Comparison of ENCODE assay signal across 24 mouse cellular contexts in the genomic region with DNA sequence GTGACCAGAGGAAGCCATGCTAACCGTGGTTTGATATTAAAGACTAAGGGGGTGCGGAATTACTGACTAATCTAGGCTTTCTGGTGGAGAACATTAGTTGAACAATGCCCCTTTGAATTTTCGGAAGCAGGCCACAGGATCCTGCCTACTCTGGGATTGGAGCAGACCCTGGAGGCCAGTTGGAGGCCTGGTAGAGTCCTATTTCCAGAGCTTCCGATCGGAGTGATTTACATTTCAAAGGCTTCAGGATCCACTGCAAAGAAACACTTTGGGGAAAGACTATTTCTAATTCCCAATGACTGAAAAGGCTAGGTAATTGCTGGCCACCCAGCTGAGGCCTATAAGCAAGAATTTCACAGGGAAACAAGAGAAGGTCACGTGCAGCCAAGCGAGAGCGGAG. TPM values are rescaled to one million over a fixed set of nuclear protein-coding genes. Genes with fewer than 3 reads are reported as not detected.
DNase-seq lines count a peak whose midpoint lies in the region; ATAC-seq and TF ChIP-seq lines count a peak whose summit lies in the region.
"Had no signal": no experiment of that assay in that cellular context is flagged by ENCODE, and none has a peak within 500 bp of the region (broad histone marks: within the 10 kb centered on the region; RNA-seq: fewer than 3 reads in every experiment).

No protein-coding gene starts in this region.

- in situ Hi-C loops in ES-E14 (cut with MboI; ENCODE audit: low sequenced_read_pairs in 2 of 2, unreplicated experiment in 2 of 2), result loop anchor here in 1 of 2 experiments (25.0 kb wide), 1 partner anchor 575 kb away; no protein-coding TSS in a partner anchor

- ATAC-seq in kidney, embryonic 15.5 days (replicated peaks; ENCODE audit: low FRiP score), result peak; percentile 66; the same call in 1 of the 2 replicates
- ATAC-seq in inflammation-experienced regulatory T-cells, adult 6 months, result no peak
- ATAC-seq: activated CD4-positive, CD25-positive, alpha-beta regulatory T cell, adult 4 months; forebrain, embryonic 14.5 days; intestine, embryonic 16.5 days; Patski had no signal

- no peaks in the 10 kb centered on the region for H3K27me3 ChIP-seq in heart, embryonic 10.5 days (ENCODE audit: insufficient read depth, poor library complexity, severe bottlenecking)
- no peaks in the 10 kb centered on the region for H3K27me3 ChIP-seq in kidney, embryonic 15.5 days
- no peaks in the 10 kb centered on the region for H3K27me3 ChIP-seq in kidney, adult 2 months (replicated peaks; ENCODE audit: control insufficient read depth, insufficient read depth, low read length)
- peaks cover 27% of the 10 kb centered on the region for H3K27me3 ChIP-seq in E14TG2a.4 (ENCODE audit: insufficient read depth, low read length)
- H3K27me3 ChIP-seq: embryonic facial prominence, embryonic 12.5 days; embryonic facial prominence, embryonic 15.5 days; hindbrain, embryonic 12.5 days; hindbrain, embryonic 15.5 days; Patski had no signal

- no peak overlapping the region for H3K4me2 ChIP-seq in kidney, embryonic 15.5 days
- H3K4me2 ChIP-seq: embryonic facial prominence, embryonic 12.5 days; embryonic facial prominence, embryonic 15.5 days; hindbrain, embryonic 12.5 days; hindbrain, embryonic 15.5 days had no signal

- DNase-seq in heart, embryonic 10.5 days (ENCODE audit: low spot score), result peak; percentile 41
- no peak for DNase-seq in heart, adult 8-10 months (ENCODE audit: low spot score)
- DNase-seq in kidney, adult 2 months, result no peak
- DNase-seq in ES-E14 (ENCODE audit: low read depth, low spot score), result peak; percentile 55
- no peak for DNase-seq in adrenal gland, adult (ENCODE audit: inconsistent age in 2 of 2, low spot score in 1 of 2)
- DNase-seq: adrenal gland, postnatal 14 days; cerebellum, adult 11 months; cerebellum, adult 2 months; cerebellum, adult 9-11 months; cerebellum, postnatal 25 days; gastrocnemius, postnatal 25 days; heart, adult 18-20 months had no signal

- H3K4me3 ChIP-seq in heart, embryonic 10.5 days, result no peak overlapping the region
- H3K4me3 ChIP-seq in kidney, embryonic 15.5 days (replicated peaks), result no peak overlapping the region
- no peak overlapping the region for H3K4me3 ChIP-seq in kidney, adult 2 months (ENCODE audit: insufficient read depth, low read depth, low read length)
- H3K4me3 ChIP-seq in E14TG2a.4 (replicated peaks; ENCODE audit: low read length) (peak overlapping the region; percentile 35), ES-E14 (ENCODE audit: insufficient read depth in 1 of 2, low read depth in 1 of 2, low read length in 2 of 2, poor library complexity in 1 of 2, severe bottlenecking in 1 of 2) (no peak overlapping the region)
- H3K4me3 ChIP-seq: embryonic facial prominence, embryonic 12.5 days; embryonic facial prominence, embryonic 15.5 days; hindbrain, embryonic 12.5 days; hindbrain, embryonic 15.5 days had no signal

- no peak overlapping the region for H3K9ac ChIP-seq in kidney, embryonic 15.5 days
- H3K9ac ChIP-seq in ES-E14 (ENCODE audit: insufficient read depth, low read depth, low read length, poor library complexity, severe bottlenecking), result no peak overlapping the region
- H3K9ac ChIP-seq: embryonic facial prominence, embryonic 12.5 days; embryonic facial prominence, embryonic 15.5 days; hindbrain, embryonic 12.5 days; hindbrain, embryonic 15.5 days had no signal

- no peak overlapping the region for H3K27ac ChIP-seq in heart, embryonic 10.5 days
- peak overlapping the region; percentile 69 for H3K27ac ChIP-seq in kidney, embryonic 15.5 days
- H3K27ac ChIP-seq in kidney, adult 2 months (ENCODE audit: insufficient read depth, low read depth, low read length), result no peak overlapping the region
- H3K27ac ChIP-seq in ES-E14 (ENCODE audit: insufficient read depth, low read depth, low read length, poor library complexity, severe bottlenecking), result no peak overlapping the region
- H3K27ac ChIP-seq: embryonic facial prominence, embryonic 12.5 days; embryonic facial prominence, embryonic 15.5 days; hindbrain, embryonic 12.5 days; hindbrain, embryonic 15.5 days had no signal

- no peaks in the 10 kb centered on the region for H3K9me3 ChIP-seq in heart, embryonic 10.5 days
- H3K9me3 ChIP-seq in kidney, embryonic 15.5 days (replicated peaks), result no peaks in the 10 kb centered on the region
- H3K9me3 ChIP-seq in E14TG2a.4 (ENCODE audit: low read length), result no peaks in the 10 kb centered on the region
- no peaks in the 10 kb centered on the region for H3K9me3 ChIP-seq in ES-E14 (ENCODE audit: control insufficient read depth, insufficient read depth, low read depth, low read length)
- H3K9me3 ChIP-seq: embryonic facial prominence, embryonic 12.5 days; embryonic facial prominence, embryonic 15.5 days; G1E; hindbrain, embryonic 12.5 days; hindbrain, embryonic 15.5 days had no signal

- 80% methylated on average over 8 of the region's 8 CpGs for WGBS in heart, embryonic 10.5 days
- 70% methylated on average over 8 of the region's 8 CpGs for WGBS in kidney, embryonic 15.5 days
- 72% methylated on average over 8 of the region's 8 CpGs for WGBS in kidney, adult 2 months

- H3K4me1 ChIP-seq in heart, embryonic 10.5 days, result peaks cover 10% of the 10 kb centered on the region
- H3K4me1 ChIP-seq in kidney, embryonic 15.5 days, result no peaks in the 10 kb centered on the region
- no peaks in the 10 kb centered on the region for H3K4me1 ChIP-seq in kidney, adult 2 months (ENCODE audit: control insufficient read depth, insufficient read depth, low read length)
- peaks cover 52% of the 10 kb centered on the region for H3K4me1 ChIP-seq in E14TG2a.4 (replicated peaks; ENCODE audit: low read depth, low read length)
- peaks cover 3 to 12% of the 10 kb centered on the region in 2 experiments for H3K4me1 ChIP-seq in ES-E14 (ENCODE audit: control insufficient read depth in 2 of 2, insufficient read depth in 2 of 2, low read length in 2 of 2, poor library complexity in 1 of 2)
- H3K4me1 ChIP-seq: embryonic facial prominence, embryonic 12.5 days; embryonic facial prominence, embryonic 15.5 days; hindbrain, embryonic 12.5 days; hindbrain, embryonic 15.5 days had no signal

- no peak for TF ChIP-seq CTCF in kidney, adult 2 months (conservative IDR thresholded peaks at IDR 0.05; ENCODE audit: insufficient read depth, insufficient read length, low read depth, low read length)
- no peak for TF ChIP-seq CTCF in E14TG2a.4 (conservative IDR thresholded peaks at IDR 0.05; ENCODE audit: low read length)

- H3K36me3 ChIP-seq in heart, embryonic 10.5 days, result no peaks in the 10 kb centered on the region
- no peaks in the 10 kb centered on the region for H3K36me3 ChIP-seq in kidney, embryonic 15.5 days
- no peaks in the 10 kb centered on the region for H3K36me3 ChIP-seq in kidney, adult 2 months (ENCODE audit: control insufficient read depth, insufficient read depth, low read length)
- no peaks in the 10 kb centered on the region for H3K36me3 ChIP-seq in E14TG2a.4 (ENCODE audit: insufficient read depth, low read length)
- H3K36me3 ChIP-seq in ES-E14 (ENCODE audit: control insufficient read depth, insufficient read depth, low read length, poor library complexity, severe bottlenecking), result no peaks in the 10 kb centered on the region
- H3K36me3 ChIP-seq: embryonic facial prominence, embryonic 12.5 days; embryonic facial prominence, embryonic 15.5 days; G1E; hindbrain, embryonic 12.5 days; hindbrain, embryonic 15.5 days had no signal

- no peak for TF ChIP-seq POLR2A in kidney, adult 2 months (IDR thresholded peaks at IDR 0.05; ENCODE audit: low read depth, low read length)

TF ChIP-seq in ES-E14, 5 proteins besides CTCF, POLR2A, EP300 and RAD21:
- TF ChIP-seq ZNF384 (IDR thresholded peaks at IDR 0.05; ENCODE audit: low read depth, low read length) (no peak), HCFC1 (IDR thresholded peaks at IDR 0.05; ENCODE audit: borderline replicate concordance, insufficient read depth, low read length) (no peak), ZC3H11A (IDR thresholded peaks at IDR 0.05; ENCODE audit: borderline replicate concordance, low read depth, low read length) (no peak), MAFK (IDR thresholded peaks at IDR 0.05; ENCODE audit: insufficient read depth, low read depth, low read length) (no peak), CHD2 (IDR thresholded peaks at IDR 0.05; ENCODE audit: low read depth, low read length) (no peak)

RNA-seq across cellular contexts. Expression of a gene that starts 45.7 kb away (rescaled TPM):
- polyA plus RNA-seq in heart, embryonic 10.5 days (2016; fragmentation: Nextera tagmentation; extraction: Ambion mirVana), result 89.4 and 93.9 TPM in 2 replicates
- 1 to 10 TPM; 1.5 to 5.8 (median 3.6) TPM for total RNA-seq in heart, adult 8-10 months (2022)
- polyA plus RNA-seq in kidney, embryonic 15.5 days (2015; fragmentation: Nextera tagmentation; extraction: Ambion mirVana), result 85.5 and 87.2 TPM in 2 replicates
- 2.4 and 2.8 TPM in 2 replicates for polyA plus RNA-seq in kidney, adult 2 months (2012; rRNA removed)
- 76.8 and 110 TPM in 2 replicates for total RNA-seq in ES-E14 (2012; rRNA removed)
- not detected for polyA plus RNA-seq in inflammation-experienced regulatory T-cells, adult 6 months (2017; shearing (Covaris generic))
- polyA plus RNA-seq: activated CD4-positive, CD25-positive, alpha-beta regulatory T cell, adult 4 months; G1E had no signal

Comparison
In these comparisons a context has a peak if more than half of its experiments do, and no peak if none do; other contexts are left out.
1. DNase-seq: peak in heart, embryonic 10.5 days (single experiment) and ES-E14 (single experiment); none in heart, adult 8-10 months (single experiment), kidney, adult 2 months (single experiment) and adrenal gland, adult (0 of 2).
2. RNA of a gene that starts 45.7 kb away (polyA plus RNA-seq): 89.4 to 93.9 TPM in heart, embryonic 10.5 days and 85.5 to 87.2 TPM in kidney, embryonic 15.5 days; 2.4 to 2.8 TPM in kidney, adult 2 months and not detected in inflammation-experienced regulatory T-cells, adult 6 months; every median in the first group is over 10 times any median in the second.